Mouse (Mus musculus): ENCODE measurements around the gene Smim5.

Smim5 gene

GRCm38 (mm10) chr11:115894755-115895520, 4.8 kb upstream of the Smim5 start:
- no peak for DNase-seq (ENCODE audit: low spot score)

DNA sequence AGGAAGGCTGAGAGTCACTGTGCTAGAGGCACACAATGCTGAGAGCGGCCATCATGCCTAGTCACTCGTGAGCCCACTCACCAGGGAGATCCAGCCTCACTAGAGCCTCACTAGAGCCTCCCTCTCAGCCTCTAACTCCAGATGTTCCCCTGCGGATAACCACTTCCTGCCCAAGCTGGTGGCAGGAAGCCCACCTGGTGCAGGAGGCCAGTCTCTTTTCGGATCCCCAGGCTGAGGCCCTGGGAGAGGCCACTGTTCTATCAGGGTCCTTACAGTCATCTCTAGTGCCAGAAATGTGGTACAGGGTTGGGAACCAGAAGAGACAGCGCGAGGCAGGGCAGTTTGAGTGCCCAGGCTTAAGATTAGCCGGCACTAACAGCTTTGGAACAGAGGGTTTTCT, 1.3 kb upstream of the Smim5 start:
- no peak for DNase-seq (ENCODE audit: low spot score)

- peak; percentile 79 for DNase-seq (ENCODE audit: low spot score)
Measured at GRCm38 (mm10) chr11:115898886-115899285, 880 bp upstream of the Smim5 start.

DNA sequence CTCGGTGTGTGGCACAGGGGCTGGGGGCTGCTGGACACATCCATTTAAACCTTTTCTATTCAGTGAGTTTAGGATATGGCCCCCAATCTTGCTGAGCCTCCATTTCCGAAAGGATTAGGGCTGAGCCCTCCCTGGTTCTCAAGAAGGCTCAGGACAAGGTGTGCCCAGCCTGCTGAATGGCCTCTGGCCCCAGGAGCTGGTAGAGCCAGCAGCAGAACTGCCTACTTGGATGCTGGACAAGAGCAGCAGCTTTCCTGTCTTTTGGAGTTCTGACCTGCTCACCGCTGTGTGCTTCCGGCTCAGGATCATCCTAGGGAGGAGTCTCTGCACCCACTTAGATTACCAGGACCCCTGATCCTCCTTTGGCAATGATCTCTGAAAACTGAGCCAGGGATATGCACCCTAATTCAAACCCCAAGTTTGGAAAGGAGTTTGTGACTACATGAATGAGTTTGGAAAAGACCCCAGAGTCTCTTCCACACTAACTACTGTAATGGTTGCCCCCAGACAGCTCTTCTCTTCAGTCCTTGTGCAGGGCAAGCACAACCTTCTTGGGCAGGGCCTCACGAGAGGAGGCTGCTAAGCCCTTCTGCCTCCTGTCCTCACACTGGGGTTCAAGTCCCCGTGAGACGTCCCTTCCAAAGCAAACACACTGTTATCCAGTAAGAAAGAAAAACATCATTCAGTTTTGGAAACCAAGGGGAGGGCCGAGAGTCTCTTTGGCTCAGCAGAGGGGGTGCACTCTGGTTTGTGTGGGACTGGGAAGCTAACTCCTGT, 983 bp downstream of the Smim5 start:
- no peak for DNase-seq (ENCODE audit: low spot score)

GRCm38 (mm10) chr11:115901338-115902161, 1.8 kb downstream of the Smim5 start:
- no peak for DNase-seq (ENCODE audit: low spot score)

- no peak for DNase-seq (ENCODE audit: low spot score)
Measured at GRCm38 (mm10) chr11:115902177-115902576, 2.4 kb downstream of the Smim5 start.

DNA sequence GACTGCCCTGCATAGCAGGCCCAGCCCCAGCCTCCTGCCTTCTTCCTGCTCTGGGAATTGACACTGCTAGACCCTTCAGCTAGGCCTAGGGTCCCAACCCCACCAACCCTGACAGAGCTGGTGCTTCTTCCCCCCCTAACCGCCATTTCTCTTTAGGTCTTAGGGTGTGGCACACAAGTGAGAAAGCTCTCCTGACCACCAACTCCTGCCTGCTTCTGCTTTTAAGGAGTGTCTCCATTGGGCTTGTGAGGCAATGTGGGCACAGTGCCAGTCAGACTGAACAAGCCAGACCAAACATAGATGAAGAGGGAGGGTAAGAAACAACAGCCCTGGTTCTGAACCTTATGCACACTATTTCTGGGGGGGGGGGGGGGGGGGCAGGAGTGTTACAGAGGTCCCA, 3.1 kb downstream of the Smim5 start:
- no peak for DNase-seq (ENCODE audit: low spot score)

- no peak for DNase-seq (ENCODE audit: low spot score)
Measured at GRCm38 (mm10) chr11:115903384-115904230, 3.8 kb downstream of the Smim5 start.

DNA sequence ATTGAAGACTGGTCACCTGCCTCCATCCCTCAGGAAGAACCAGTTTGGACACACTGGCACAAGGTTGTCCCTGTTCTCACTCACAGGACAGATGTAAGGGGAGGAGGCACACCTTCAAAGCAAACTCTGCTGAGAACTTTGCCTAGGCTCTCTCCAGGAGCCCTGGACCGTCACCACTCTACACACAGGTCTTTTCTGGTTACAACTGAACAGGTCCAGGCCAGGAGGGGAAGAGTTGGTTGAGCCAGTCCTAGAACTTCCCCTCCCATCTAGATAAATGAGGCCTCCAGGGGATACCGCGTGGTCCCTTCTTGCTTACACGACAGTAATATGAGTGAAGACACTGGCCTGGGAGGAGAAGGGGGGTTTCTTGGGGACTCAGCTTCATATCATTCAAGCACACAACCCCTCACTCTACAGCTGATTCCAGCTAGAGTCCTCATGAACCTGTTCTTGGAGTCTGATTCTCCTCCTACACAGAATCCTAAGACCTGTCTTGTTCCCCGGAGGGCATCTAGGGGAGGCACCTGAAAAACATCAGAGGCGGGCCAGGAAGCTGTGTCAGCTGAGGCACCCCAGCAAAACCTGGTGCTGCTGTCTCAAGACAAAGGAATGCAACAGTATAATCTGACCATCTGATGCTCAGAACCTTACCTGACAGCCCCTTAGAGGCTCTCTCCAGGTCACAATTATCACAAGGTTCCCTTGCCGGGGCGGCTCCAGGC, 4.6 kb downstream of the Smim5 start:
- DNase-seq (ENCODE audit: low spot score), result no peak

GRCm38 (mm10) chr11:115904956-115905790, 5.4 kb downstream of the Smim5 start:
- DNase-seq (ENCODE audit: low spot score), result no peak

DNA sequence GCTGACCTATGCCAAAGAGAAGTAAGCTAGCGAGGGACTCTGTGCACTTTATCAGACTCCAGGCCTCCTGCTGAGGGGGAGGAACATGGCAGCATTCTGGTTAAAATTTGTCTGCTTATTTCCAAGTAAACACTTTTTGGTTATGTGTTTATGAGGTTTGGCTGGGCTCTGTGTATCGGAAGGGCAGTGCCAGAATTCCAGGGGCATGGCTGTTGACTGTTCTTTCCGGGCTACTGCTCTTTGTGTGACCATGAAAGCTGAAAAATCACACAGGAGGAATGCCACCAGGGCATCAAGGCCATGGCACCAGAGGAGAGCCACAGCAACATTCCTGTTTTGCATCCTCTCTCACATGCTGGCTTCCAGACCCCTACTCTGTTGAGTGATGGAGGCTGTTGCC, 6.3 kb downstream of the Smim5 start:
- no peak for DNase-seq (ENCODE audit: low spot score)

- no peak for DNase-seq (ENCODE audit: low spot score)
Measured at GRCm38 (mm10) chr11:115906521-115906920, 6.8 kb downstream of the Smim5 start.

DNA sequence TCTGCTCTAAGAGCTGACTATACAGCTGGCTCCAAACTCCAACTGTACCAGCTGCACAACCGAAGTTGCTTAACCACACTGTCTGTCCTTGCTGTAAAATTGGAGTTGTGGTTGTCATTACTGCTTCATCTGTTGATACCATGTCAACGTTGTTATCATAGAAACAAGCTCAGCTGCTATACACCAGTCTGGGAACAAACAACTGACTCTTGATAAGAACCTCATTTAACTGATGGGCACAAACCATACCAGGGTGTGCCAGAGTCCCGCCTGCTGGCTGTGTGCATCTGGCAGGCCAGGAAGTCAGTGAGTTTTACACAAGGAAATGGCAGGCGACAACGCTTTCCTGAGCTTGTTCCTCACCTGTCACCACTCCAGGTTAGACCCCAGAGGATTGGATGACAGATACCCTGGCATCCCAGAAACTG, 11.4 kb downstream of the Smim5 start:
- DNase-seq (ENCODE audit: low spot score), result no peak

DNA sequence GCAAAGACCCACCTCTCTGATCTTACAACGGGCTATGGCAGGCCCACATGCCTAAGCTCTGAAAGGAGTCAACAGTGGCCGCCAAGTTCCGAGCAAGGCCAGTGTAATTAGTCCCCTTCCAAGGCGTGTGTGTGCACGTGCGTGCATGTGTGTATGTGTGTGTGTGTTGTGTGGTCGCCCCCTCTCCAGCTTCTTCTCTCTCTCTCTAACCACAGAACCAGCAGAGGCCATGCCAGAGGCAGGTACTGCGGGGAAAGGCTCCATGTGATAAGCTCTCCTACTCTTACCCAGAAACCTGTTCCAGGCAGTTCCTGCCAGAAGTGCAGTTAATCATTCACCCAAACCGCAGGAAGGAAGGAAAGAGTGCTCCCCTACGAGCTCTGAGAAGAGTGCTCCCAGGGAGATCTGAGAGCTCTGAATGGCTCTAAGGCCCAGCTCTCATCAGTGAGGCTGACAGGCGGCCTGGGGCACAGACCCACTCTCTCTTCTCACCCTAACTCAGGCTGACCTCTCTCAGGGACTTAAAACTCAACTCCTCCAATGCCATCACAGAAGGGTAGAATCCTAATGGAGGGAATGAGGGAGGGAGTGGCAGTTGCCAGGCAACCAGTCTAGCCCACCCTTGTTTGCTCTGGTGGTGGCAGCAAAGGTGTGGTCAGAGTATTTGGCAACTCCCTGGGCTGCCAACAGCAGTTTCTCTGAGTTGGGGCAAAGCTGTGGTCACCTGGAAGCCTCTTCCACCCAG, 12.0 kb downstream of the Smim5 start, which contains the start of gene Smim6:
Smim6 (plus strand) TSS at position 386 of the 745 bp plus-strand sequence.
- DNase-seq (ENCODE audit: low spot score), result no peak

- DNase-seq (ENCODE audit: low spot score), result no peak
Measured at GRCm38 (mm10) chr11:115916579-115916978, 16.8 kb downstream of the Smim5 start.

DNA sequence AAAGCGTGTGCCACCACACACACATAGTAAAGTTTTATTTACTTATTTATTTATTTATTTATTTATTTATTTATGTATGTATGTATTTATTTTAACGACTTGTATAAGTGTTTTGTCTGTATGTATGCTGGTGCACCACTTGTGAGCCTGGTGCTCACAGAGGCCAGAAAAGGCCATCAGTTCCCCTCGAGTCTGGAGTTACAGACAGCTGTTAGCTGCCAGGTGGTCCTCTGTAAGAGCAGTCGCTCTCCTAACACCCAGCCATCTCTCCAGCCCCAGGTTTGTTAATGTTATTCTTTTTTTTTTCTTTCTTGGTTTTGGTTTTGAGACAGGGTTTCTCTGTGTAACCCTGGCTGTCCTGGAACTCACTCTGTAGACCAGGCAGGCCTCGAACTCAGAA, 18.9 kb downstream of the Smim5 start:
- no peak for DNase-seq (ENCODE audit: low spot score)

GRCm38 (mm10) chr11:115919073-115919472, 19.3 kb downstream of the Smim5 start:
- no peak for DNase-seq (ENCODE audit: low spot score)

DNA sequence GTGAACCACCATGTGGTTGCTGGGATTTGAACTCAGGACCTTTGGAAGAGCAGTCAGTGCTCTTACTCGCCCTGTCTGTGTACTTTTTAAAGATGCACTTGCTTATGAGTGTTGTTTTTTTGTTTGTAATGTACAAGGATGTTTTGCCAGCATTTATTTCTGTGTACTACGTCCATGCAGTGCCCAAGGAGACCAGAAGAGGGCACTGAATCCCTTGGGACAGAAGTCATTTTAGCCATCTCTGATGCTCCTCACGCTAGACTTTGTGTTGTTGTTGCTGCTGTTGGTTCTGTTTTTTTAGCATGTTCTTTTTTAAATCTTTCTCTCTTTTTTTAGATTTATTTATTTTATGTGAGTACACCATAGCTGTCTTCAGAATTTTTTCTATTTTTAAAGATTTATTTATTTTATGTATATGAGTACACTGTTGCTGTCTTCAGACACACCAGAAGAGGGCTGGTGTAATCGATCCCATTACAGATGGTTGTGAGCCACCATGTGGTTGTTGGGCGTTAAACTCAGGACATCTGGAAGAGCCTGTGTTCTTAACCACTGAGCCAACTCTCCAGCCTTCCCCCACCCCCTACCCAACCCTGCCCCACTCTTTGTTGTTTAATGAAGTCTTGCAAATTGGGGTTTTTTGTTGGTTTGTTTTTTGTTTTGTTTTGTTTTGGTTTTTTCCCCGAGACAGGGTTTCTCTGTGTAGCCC, 20.5 kb downstream of the Smim5 start:
- DNase-seq (ENCODE audit: low spot score), result no peak

DNA sequence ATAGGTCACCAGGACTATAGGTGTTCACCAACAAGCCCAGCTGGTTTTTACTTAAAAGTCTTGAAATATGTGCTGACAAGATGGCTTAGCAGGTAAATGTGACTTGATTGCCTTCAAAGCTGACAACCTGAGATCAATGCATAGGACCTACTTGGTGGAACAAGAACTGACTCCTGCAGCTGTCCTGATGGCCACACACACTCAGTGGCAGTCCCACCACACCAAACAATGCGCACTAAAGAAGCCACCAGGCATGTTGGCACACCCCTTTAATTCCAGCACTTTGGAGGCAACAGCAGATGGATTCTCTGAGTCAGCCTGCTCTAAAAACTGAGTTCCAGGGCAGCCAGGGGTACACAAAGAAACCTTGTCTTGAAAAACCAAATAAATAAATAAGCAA, 22.2 kb downstream of the Smim5 start:
- DNase-seq (ENCODE audit: low spot score), result no peak

Data from left cerebral cortex, adult 11 months (tissue).